Comparison of ENCODE assay signal across 18 mouse cellular contexts in the genomic region with DNA sequence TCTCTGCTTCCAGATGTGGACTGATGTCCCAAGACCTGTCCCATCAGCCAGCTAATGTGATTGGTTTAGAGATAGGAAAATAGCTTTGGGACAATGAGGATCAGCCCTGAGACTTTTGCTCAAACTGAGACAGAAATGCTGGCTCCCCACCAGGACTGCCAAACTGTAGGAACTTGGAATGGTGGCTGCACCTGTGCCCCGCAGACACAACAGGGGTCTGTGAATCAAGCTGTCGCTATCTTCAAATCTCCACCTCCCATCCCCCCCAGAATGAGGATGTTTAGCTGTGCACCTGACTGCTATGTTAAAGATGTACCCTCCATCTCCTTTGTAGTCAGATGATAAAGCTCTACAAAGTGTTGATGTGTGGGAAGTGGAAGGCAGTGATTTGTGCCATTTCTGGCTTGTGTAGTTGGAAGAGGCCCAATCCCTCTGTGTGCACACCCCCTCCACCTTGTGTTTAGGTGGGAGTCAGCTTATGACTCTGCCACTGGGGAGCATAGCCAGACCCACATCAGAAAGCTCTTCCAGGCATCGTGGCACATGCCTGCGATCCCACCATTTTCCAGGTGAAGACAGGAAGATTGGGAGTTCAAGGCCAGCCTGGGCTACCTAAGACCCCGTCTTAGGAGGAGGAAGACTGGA. TPM values are rescaled to one million over a fixed set of nuclear protein-coding genes. Genes with fewer than 3 reads are reported as not detected.
DNase-seq lines count a peak whose midpoint lies in the region; ATAC-seq lines count a peak whose summit lies in the region.
"Had no signal": no experiment of that assay in that cellular context is flagged by ENCODE, and none has a peak within 500 bp of the region (broad histone marks: within the 10 kb centered on the region; RNA-seq: fewer than 3 reads in every experiment).

No protein-coding gene starts in this region.

- peak; percentile 63 for DNase-seq in cerebellum, adult 9-10 months
- DNase-seq in layer of hippocampus, adult 18-20 months (ENCODE audit: low spot score in 2 of 2): peak; percentile 64 to 79
- no peak for DNase-seq in layer of hippocampus, postnatal 14 days (ENCODE audit: low spot score in 2 of 2)
- DNase-seq in right cerebral cortex, adult 18-20 months: peak; percentile 83
- DNase-seq in right cerebral cortex, postnatal 10 days (ENCODE audit: low spot score in 2 of 2): no peak
- DNase-seq in left cerebral cortex, postnatal 25 days (ENCODE audit: low spot score in 2 of 2): peak; percentile 45 to 91
- DNase-seq in urinary bladder, postnatal 25 days (ENCODE audit: low spot score): no peak
- DNase-seq: adrenal gland, postnatal 25 days; gastrocnemius, postnatal 10 days; heart, adult 11 months; kidney, adult 8-10 months; kidney, postnatal 14 days had no signal

- intact Hi-C loops in left cerebral cortex, postnatal 25 days (cut with DNase I): no loop called here

- ATAC-seq in cerebellum, adult (ENCODE audit: insufficient number of reproducible peaks, low FRiP score, low TSS enrichment): no peak
- ATAC-seq: CD4-positive, CD25-positive, alpha-beta regulatory T cell, adult 4 months; forebrain, embryonic 16.5 days; liver, postnatal 0 days; lung, postnatal 0 days had no signal

RNA-seq across cellular contexts. Expression of gene Sdhaf1, which starts 0.7 kb away (rescaled TPM):
- total RNA-seq in layer of hippocampus, adult 18-20 months (2021): 1 to 10 TPM; 6.3 to 6.6 TPM
- total RNA-seq in layer of hippocampus, postnatal 14 days (2021): 1 to 10 TPM; 7.8 to 8.9 TPM
- total RNA-seq in left cerebral cortex, postnatal 25 days (2021): 1 to 10 TPM; 7.2 to 7.8 TPM

RNA-seq across cellular contexts. Expression of gene E130208F15Rik, which starts 2.9 kb away (rescaled TPM):
- under 1 TPM; 0.30 to 0.43 TPM for total RNA-seq in layer of hippocampus, adult 18-20 months (2021)
- total RNA-seq in layer of hippocampus, postnatal 14 days (2021): under 1 TPM; 0.43 to 0.74 TPM
- total RNA-seq in left cerebral cortex, postnatal 25 days (2021): under 1 TPM; 0.32 to 0.55 TPM

RNA-seq across cellular contexts. Expression of gene Syne4, which starts 9.8 kb away (rescaled TPM):
- 10 to 100 TPM; 10.5 to 10.9 TPM for total RNA-seq in layer of hippocampus, adult 18-20 months (2021)
- total RNA-seq in layer of hippocampus, postnatal 14 days (2021): 1 to 10 TPM; 4.2 to 5.8 TPM
- 1 to 10 TPM; 8.4 to 8.7 TPM for total RNA-seq in left cerebral cortex, postnatal 25 days (2021)

RNA-seq across cellular contexts. Expression of gene Alkbh6, which starts 15.9 kb away (rescaled TPM):
- total RNA-seq in layer of hippocampus, adult 18-20 months (2021): 10 to 100 TPM; 55.2 to 63.0 TPM
- total RNA-seq in layer of hippocampus, postnatal 14 days (2021): 10 to 100 TPM; 41.6 to 45.9 TPM
- total RNA-seq in left cerebral cortex, postnatal 25 days (2021): 10 to 100 TPM; 63.6 to 64.4 TPM

RNA-seq across cellular contexts. Expression of gene Clip3, which starts 32.9 kb away (rescaled TPM):
- total RNA-seq in layer of hippocampus, adult 18-20 months (2021): 100 to 1,000 TPM; 461 to 466 TPM
- 100 to 1,000 TPM; 501 to 515 TPM for total RNA-seq in layer of hippocampus, postnatal 14 days (2021)
- 100 to 1,000 TPM; 467 to 489 TPM for total RNA-seq in left cerebral cortex, postnatal 25 days (2021)
- total RNA-seq: hematopoietic stem cell, adult 5-6 weeks had no signal

Comparison
In these comparisons a context has a peak if more than half of its experiments do, and no peak if none do; other contexts are left out.
1. DNase-seq: peak in cerebellum, adult 9-10 months (single experiment), layer of hippocampus, adult 18-20 months (2 of 2), right cerebral cortex, adult 18-20 months (single experiment) and left cerebral cortex, postnatal 25 days (2 of 2); none in layer of hippocampus, postnatal 14 days (0 of 2), right cerebral cortex, postnatal 10 days (0 of 2) and urinary bladder, postnatal 25 days (single experiment).